Mouse (Mus musculus) activated CD4-positive, CD25-positive, alpha-beta regulatory T cell, adult 9 weeks (primary cell): Measurements from ENCODE around the gene Dalrd3. TPM values are rescaled to one million over a fixed set of nuclear protein-coding genes. Genes with fewer than 3 reads are reported as not detected.

Experiments
- polyA plus RNA-seq: library from polyadenylated mRNA; unstranded; fragments of 100-300 nt; shearing (Covaris generic); gene quantifications from one replicate; pipeline ENCODE4 v1.2.1, GENCODE M21; 2017

Dalrd3 gene
- 158 TPM for polyA plus RNA-seq

GRCm38 (mm10) chr9:108569381-108570206, at the start of gene Dalrd3:
TSS of gene Dalrd3 (plus strand) at chr9:108569886.

DNA sequence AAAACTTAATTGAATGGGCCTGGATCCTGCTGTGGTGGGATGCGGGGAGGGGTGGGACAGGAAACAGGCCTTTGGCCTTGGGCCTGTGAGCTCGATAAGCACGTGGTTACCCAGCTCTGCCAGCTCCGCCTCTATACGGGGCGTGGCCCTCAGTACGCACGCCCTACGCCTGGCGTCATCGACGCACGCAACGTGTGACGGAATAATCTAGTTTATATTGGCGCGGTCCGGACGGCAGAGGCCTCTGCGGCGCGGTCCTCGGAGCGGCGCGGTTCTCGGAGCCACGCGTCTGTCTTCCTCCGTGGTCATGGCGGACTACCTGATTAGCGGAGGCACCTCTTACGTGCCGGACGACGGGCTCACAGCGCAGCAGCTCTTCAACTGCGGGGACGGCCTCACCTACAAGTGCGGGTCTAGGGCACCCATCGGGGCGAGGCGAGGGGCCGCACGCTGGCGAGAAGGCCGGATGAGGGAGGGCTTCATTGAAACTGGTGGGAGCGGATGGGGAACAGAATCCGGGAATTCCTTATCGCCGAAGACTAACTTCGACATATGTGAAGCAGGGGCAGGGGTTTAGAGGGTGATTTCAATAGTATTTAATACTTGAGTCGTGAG, 9.4 kb upstream of the Dalrd3 start, which contains the start of gene Impdh2:
Impdh2 (plus strand) TSS at position 60 of the 615 bp plus-strand sequence.

DNA sequence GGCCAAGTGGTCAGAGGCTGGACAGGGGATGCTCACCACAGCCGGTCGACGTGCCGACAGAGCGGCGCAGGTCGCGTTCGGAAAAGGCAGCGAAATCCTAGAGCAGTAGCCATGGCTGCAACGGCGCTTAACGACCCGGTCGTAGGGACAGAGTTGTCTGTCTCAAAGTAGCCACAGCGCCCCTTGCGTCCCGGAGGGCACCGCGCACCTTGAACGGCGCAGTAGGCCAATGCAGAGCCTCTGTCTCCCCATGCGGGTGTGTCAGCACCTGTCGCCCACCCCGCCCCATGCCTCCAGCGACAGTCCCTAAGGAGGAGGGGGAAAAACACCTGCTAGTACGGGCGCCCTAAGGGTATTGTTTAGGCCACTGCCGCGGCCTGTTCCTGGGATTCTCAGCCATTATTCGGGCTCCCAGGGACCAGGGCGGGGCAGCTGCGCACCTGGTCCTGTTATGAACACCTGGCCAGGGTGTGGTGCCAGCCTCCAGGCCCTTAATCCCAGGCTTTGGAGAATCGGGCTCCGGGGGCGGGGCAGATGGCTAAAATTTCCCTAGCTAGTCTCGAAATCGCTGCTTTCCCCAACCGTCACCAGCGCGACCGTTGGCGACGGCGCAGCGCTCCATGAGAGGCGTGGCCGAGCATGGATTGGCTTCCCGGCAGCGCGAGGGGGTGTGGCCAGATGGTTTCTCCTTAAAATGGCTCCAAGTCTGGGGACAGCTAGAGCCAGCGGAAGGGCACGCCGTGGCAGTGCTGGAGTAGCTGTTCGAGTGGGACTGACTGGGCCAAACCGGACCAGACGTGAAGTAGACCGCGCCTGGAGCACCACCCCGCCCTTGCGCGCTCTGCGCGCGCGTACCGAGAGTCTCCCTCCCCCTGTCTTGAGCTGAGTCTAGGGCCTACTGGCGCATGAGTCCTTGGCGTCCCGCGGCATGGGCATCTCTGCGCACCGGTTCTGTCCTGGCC, 2.6 kb upstream of the Dalrd3 start, which contains the start of gene Ndufaf3:
Ndufaf3 (minus strand) TSS at position 620 of the 962 bp plus-strand sequence.

GRCm38 (mm10) chr9:108578545-108579343, 9.1 kb downstream of the Dalrd3 start, which contains the start of gene Wdr6:
TSS of gene Wdr6 (minus strand) at chr9:108578739.

GRCm38 (mm10) chr9:108596998-108597764, 27.5 kb downstream of the Dalrd3 start, which contains the start of gene P4htm:
TSS of gene P4htm (minus strand) at chr9:108597667.

Other genes starting within 250 kb of the Dalrd3 start
- gene Gpx1, start 231.0 kb upstream of the Dalrd3 start, polyA plus RNA-seq: 741 TPM
- 160 TPM for gene Usp4, start 222.0 kb upstream of the Dalrd3 start, polyA plus RNA-seq
- gene 1700102P08Rik, start 177.1 kb upstream of the Dalrd3 start, polyA plus RNA-seq: 4.3 TPM
- gene Ccdc36, start 141.4 kb upstream of the Dalrd3 start, polyA plus RNA-seq: not detected
- gene BC048562, start 133.4 kb upstream of the Dalrd3 start, polyA plus RNA-seq: not detected
- 54.7 TPM for gene Ccdc71, start 109.4 kb upstream of the Dalrd3 start, polyA plus RNA-seq
- 5.2 TPM for gene Klhdc8b, start 108.3 kb upstream of the Dalrd3 start, polyA plus RNA-seq
- 0.20 TPM for gene Lamb2, start 90.2 kb upstream of the Dalrd3 start, polyA plus RNA-seq
- gene Usp19, start 79.3 kb upstream of the Dalrd3 start, polyA plus RNA-seq: 169 TPM
- gene Qars, start 62.2 kb upstream of the Dalrd3 start, polyA plus RNA-seq: 111 TPM
- 148 TPM for gene Qrich1, start 53.1 kb upstream of the Dalrd3 start, polyA plus RNA-seq
- 103 TPM for gene Impdh2, start 9.6 kb upstream of the Dalrd3 start, polyA plus RNA-seq
- gene Ndufaf3, start 2.5 kb upstream of the Dalrd3 start, polyA plus RNA-seq: 79.9 TPM
- 99.9 TPM for gene Wdr6, start 8.9 kb downstream of the Dalrd3 start, polyA plus RNA-seq
- 16.5 TPM for gene P4htm, start 27.8 kb downstream of the Dalrd3 start, polyA plus RNA-seq
- 72.9 TPM for gene Arih2, start 79.5 kb downstream of the Dalrd3 start, polyA plus RNA-seq
- gene Slc25a20, start 92.2 kb downstream of the Dalrd3 start, polyA plus RNA-seq: 57.1 TPM
- 3.2 TPM for gene Prkar2a, start 119.4 kb downstream of the Dalrd3 start, polyA plus RNA-seq
- gene Ip6k2, start 213.9 kb downstream of the Dalrd3 start, polyA plus RNA-seq: 21.2 TPM
- 5.2 TPM for gene Nckipsd, start 238.5 kb downstream of the Dalrd3 start, polyA plus RNA-seq